Mouse (Mus musculus) spleen, adult 12 weeks (tissue): ENCODE data around the gene Evx2.

ENCODE experiments used
- DNase-seq: peaks from one replicate; pipeline ENCODE4 v3.0.0; 2022; ENCODE audit warnings: low spot score

The Evx2 gene

GRCm38 (mm10) chr2:74663291-74663925 lies 4.1 kb upstream of the Evx2 start:
- DNase-seq: no peak

- no peak for DNase-seq
Measured at GRCm38 (mm10) chr2:74661685-74662084, 2.3 kb upstream of the Evx2 start.

- no peak for DNase-seq
Measured at GRCm38 (mm10) chr2:74660421-74661375, 1.3 kb upstream of the Evx2 start.

GRCm38 (mm10) chr2:74658667-74659371 lies 538 bp downstream of the Evx2 start:
- DNase-seq: no peak

- no peak for DNase-seq
Measured at GRCm38 (mm10) chr2:74658024-74658666, 1.2 kb downstream of the Evx2 start.

- no peak for DNase-seq
Measured at GRCm38 (mm10) chr2:74657251-74658023, 1.9 kb downstream of the Evx2 start.

GRCm38 (mm10) chr2:74656632-74657021 lies 2.7 kb downstream of the Evx2 start:
- DNase-seq: no peak

GRCm38 (mm10) chr2:74655821-74656631 lies 3.3 kb downstream of the Evx2 start:
- no peak for DNase-seq

GRCm38 (mm10) chr2:74655420-74655781 lies 4.0 kb downstream of the Evx2 start:
- DNase-seq: no peak

GRCm38 (mm10) chr2:74654743-74655419 lies 4.5 kb downstream of the Evx2 start:
- DNase-seq: no peak

GRCm38 (mm10) chr2:74653781-74654535 lies 5.4 kb downstream of the Evx2 start:
- DNase-seq: no peak

- DNase-seq: no peak
Measured at GRCm38 (mm10) chr2:74652996-74653340, 6.4 kb downstream of the Evx2 start.

GRCm38 (mm10) chr2:74647082-74647864 lies 12.1 kb downstream of the Evx2 start:
- no peak for DNase-seq

- DNase-seq: no peak
Measured at GRCm38 (mm10) chr2:74645631-74646030, 13.7 kb downstream of the Evx2 start.

- no peak for DNase-seq
Measured at GRCm38 (mm10) chr2:74642431-74642830, 16.9 kb downstream of the Evx2 start.

- DNase-seq: no peak
Measured at GRCm38 (mm10) chr2:74635412-74635811, 23.9 kb downstream of the Evx2 start.

- no peak for DNase-seq
Measured at GRCm38 (mm10) chr2:74620368-74620767, 39.0 kb downstream of the Evx2 start.

- DNase-seq: no peak
Measured at GRCm38 (mm10) chr2:74619676-74620246, 39.6 kb downstream of the Evx2 start.
